Mouse (Mus musculus): Measurements from ENCODE around the gene Peli2. TPM values are rescaled to one million over a fixed set of nuclear protein-coding genes. Genes with fewer than 3 reads are reported as not detected.

The Peli2 gene
- total RNA-seq, 4 experiments from 2014 or later = 20.4 to 37.6 (median 28.8) TPM

DNA sequence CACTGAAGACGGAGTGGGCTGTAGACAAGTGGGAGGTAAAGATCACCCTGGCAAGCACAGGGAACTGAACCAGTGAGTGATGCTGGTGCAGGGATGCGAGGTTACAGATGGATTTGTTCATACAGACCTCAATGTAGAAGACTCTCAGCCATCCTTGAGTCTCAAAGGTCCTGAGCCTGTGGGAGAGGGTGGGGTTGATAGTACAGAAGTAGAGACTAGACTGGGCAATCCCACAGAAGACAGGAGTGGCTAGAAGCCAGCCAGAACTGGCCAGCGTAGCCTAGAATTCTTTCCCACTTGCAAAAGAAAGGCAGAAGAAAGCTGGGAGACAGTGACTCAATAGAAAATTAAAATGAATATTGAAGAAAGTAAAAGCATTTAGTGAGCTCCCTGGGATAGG is 71.3 kb downstream of the Peli2 start:
- DNase-seq = no peak

- DNase-seq = no peak
These were observed 76.2 kb downstream of the Peli2 start for GRCm38 (mm10) chr14:48196804-48197203.

GRCm38 (mm10) chr14:48197287-48197686 is 76.7 kb downstream of the Peli2 start:
- DNase-seq = no peak

DNA sequence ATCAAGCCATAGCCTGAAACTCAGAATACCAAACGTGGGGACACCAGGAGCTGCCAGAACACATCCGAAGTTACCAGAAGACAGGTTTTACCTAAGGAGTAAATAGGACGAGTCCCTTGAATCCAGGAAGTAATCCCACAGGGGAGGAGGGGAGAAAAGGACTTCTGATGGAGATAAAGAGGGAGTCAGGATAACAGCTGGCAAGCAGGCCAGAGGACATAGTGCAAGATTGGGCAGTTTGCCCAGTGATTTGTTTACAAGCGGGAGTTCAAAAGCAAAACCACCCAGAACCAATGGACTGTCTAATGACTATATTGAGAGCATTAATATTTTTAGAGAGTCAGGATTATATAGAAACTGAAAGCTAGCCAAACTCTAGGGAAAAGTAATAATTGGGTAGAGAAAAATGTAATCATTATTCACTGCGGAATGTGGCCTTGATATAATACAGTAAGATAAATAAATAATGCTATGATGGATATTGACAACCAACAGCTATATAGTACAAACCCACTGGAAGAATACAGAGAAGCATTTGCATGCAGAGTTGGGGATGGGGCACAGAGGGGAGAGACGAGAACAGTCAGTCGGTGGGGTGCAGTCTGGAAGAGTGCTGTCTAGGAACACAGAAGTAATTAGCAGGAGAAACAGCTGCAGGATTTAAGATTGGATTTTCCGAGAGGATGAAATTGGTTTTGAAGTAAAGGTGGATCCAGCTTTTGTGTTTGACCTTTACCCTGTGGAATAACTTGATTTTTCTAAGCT is 77.7 kb downstream of the Peli2 start:
- no peak for DNase-seq

DNA sequence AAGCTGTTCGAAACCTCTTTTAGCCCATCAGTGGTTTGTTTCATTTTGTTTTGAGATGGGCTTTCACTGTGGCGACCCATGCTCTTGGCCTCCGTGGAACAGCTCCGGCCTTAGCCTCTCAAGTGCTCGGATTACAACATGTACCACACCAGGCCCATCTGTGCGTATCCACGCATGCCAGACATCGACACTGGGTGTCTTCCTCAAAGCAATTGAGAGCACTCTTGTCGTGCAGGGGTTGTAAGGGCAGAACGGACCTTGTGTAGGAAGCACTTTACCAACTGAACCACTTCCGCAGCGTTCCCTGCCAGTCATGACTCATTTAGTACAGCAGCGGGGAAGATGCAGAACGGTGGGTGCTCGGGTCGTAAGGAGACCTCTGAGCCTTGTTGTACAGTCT is 78.3 kb downstream of the Peli2 start:
- DNase-seq = no peak

- DNase-seq = no peak
These were observed 78.9 kb downstream of the Peli2 start for GRCm38 (mm10) chr14:48199506-48199905.

- no peak for DNase-seq
These were observed 79.7 kb downstream of the Peli2 start for GRCm38 (mm10) chr14:48200291-48200690.

DNA sequence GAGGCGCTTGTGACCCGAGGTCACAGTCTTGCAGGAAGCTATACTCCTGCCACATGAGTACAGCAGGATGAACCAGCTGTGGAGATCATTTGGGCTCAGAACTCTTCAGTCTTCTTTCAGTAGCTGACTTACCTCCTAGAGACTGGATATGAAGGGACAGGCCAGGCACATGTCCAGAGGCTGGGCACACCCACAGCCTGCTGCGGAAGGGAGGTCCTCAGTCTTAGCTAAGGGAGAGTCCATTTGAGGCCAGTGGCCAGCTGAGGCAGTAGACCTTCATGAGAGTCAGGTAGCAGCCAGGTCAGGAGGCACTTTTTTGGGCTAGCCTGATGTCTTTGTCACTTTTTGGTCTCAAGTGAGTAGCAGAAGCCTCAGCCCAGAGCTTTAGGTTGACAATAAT is 80.2 kb downstream of the Peli2 start:
- no peak for DNase-seq

DNA sequence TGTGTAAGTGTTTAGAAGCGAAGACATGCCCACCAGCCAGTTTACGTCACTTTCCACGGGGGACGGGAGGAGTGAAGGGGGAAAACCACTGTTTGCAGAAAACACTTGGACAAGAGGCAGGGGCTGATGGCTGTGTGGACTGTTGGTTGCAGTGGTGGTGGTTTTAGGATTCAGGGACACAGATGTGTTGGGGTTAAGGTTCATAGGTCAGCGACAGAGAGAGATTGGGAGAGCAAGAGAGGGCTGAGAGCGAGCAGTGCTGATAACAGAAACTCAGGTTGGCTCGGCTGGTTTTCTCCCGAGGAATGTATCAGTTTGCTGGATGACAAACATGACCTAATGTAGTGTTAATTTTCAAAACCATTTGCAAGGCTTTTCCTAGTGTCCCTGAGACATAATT is 80.8 kb downstream of the Peli2 start:
- no peak for DNase-seq

- DNase-seq = no peak
These were observed 81.7 kb downstream of the Peli2 start for GRCm38 (mm10) chr14:48202096-48203036.

- no peak for DNase-seq
These were observed 84.4 kb downstream of the Peli2 start for GRCm38 (mm10) chr14:48205044-48205443.

DNA sequence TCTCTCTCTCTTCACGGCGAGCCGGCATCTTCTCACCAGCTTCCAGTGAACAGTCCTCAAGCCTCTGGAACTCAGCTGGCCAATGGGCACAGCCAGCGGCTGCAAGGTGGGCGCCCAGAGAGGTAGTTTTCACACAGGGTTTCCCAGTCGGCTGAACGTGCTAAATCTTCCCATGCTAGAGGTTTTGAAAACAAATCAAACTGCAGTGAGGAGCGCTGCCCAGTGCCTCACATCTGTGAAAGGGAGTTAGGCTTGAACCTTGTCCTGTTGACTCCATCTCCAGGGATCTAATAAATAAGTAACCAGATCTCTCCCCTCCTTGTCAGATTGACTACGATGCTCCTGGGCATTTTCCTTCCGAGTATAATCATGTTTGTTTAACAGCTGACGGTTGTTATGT is 85.0 kb downstream of the Peli2 start:
- DNase-seq = no peak

GRCm38 (mm10) chr14:48207119-48207518 is 86.5 kb downstream of the Peli2 start:
- no peak for DNase-seq

DNA sequence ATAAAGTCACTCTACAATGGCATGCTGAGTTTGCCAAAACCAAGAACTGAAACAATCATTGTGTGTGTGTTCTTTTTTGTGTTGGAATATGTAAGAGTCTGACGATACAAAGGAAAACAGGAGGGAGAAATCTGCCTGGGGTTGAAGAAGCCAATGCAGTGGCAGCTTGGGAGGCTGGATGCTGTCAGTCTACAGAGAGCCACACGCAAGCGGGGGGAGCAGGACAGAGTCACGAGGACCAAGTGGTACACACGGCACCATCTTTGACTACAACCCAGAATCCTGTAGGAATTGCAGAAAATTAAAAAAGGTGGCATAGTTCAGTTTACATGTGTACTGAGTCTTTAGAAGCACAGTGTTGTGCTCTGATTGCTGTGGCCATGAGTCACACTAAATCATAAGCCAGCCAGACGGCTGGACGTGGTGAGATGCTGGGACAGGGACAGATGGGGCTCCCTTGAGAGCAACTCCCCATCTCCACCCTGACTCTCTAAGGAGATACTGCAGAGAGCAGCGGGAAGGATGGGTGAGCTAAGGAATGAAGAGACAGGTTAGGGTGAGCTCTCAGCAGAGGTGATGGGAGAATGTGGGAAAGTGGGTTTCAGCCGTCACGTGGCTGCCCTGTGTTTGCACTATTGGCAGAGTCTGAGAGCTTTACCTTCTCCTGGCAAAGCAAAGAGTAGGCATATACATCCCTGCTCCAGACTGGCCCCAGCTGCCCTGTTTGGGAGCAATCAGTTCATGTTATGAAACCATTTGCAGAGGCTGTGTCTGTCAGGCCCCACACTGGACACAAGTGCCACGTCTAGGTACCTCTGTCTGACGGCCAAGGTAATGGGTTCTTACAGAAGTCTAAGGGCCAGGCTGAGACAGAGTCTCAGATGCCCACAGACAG is 87.4 kb downstream of the Peli2 start:
- no peak for DNase-seq

DNA sequence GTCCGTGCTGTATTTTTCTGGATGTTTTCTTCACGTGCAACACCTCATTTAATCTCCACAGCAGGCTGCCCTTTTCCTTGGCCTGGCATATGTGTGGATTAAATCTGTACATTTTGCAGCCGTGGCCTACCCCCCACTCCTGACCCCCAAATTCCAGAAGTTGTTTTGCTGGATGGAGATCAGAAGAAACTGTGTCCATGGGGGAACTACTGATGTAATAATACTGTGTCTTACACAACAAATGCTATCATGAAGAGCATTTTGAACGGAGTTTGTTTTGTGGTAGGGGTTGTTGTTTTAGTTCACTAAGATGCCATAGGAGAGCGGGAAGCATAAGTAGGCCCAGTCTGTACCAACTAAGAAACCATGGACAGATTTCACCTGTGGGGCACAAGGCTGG is 88.8 kb downstream of the Peli2 start:
- DNase-seq = no peak

DNA sequence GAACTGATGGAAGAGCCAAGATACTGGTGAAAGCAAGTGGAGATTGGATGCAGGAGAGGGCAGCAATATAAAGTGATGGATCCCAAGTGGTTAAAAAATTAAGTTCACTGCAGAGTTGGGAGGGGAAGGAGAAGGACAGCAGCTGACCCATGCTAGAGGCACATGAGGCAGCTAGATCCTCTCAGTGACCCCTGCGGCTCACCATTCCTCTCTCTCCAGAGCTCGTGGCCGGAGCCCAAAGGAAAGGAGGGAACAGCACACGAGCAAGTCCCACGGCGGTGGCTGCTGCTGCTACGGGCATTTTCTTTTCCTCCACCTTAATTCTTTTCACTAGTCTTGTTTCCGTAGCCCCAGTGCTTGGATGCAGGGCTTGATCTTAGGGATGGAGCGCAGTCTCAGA is 89.5 kb downstream of the Peli2 start:
- no peak for DNase-seq

GRCm38 (mm10) chr14:48211526-48211925 is 90.9 kb downstream of the Peli2 start:
- no peak for DNase-seq

DNA sequence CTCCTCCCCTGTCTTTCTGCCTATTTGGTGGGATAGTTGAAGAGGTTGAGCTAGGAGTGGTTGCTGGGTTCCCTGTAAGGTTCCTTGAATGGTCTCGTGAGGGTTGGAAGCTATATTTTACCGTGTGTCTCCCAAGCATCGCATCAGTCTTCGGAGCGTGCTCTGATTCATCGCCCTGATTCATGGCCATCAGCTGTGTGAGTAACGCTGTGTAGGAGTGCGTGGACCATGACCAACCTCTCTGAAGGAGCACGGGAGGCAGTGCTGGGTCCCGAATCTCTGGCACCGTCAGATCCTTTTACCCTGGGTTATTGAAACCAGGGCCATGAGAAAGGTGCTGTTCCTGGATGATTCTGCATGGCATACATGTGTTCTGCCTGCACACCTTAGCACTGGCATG is 92.2 kb downstream of the Peli2 start:
- DNase-seq = peak; percentile 18

- DNase-seq = no peak
These were observed 93.0 kb downstream of the Peli2 start for GRCm38 (mm10) chr14:48213593-48213992.

DNA sequence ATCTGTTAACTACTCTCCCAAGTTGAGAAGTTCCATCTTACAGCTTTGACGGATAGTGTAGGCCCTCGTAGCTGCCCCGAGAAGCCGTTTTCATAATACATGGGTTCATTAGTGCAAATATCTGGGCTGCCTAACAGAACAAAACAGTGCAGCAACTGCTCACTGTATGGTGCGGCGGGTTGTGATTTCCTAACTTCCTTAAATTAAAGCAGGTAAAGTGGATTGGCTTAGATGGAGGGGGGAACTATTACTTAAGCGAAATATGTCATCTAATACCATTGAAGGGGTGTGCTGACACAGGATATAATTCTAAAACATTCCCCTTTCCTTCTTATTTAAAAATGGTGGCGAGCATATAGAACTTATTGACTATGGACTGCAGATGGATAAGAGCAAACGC is 101.4 kb downstream of the Peli2 start:
- DNase-seq = no peak

DNA sequence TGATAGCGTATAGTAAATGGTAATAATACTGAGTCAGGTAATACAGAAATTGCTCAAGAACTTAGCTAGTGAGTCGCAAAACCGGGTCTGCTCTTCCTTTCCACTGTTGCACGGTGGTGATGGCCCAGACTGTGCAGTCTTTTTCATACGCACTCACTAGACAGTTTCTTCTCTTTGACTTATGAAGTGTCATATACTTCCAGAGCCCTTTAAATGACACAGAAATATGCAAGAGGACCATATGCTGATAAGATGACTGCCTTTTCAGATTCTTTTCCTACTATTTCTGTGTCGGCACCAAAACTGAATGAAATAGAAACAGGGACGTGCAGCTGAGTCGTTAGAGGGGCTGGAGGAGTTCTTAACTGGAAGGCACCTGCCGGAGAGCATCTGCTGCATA is 102.1 kb downstream of the Peli2 start:
- DNase-seq = no peak

GRCm38 (mm10) chr14:48224203-48224602 is 103.6 kb downstream of the Peli2 start:
- no peak for DNase-seq

- DNase-seq = peak; percentile 16
These were observed 104.3 kb downstream of the Peli2 start for GRCm38 (mm10) chr14:48224861-48225300.

All from adrenal gland, adult 8-10 months (tissue).